Mouse (Mus musculus): ENCODE data around the gene Lrrn2. TPM values are rescaled to one million over a fixed set of nuclear protein-coding genes. Genes with fewer than 3 reads are reported as not detected.

The Lrrn2 gene
- polyA plus RNA-seq, 1 experiment from 2014 or later = 6.9 TPM

GRCm38 (mm10) chr1:132918117-132918680, 38.1 kb downstream of the Lrrn2 start:
- Histone ChIP-seq H3K9ac (no peak overlapping the region), H3K27me3 (peaks cover 22% of the 10 kb centered on the region), H3K4me1 (peaks cover 16% of the 10 kb centered on the region), H3K36me3 (no peaks in the 10 kb centered on the region), H3K9me3 (replicated peaks) (no peaks in the 10 kb centered on the region), H3K4me3 (replicated peaks) (no peak overlapping the region), H3K4me2 (no peak overlapping the region), H3K27ac (no peak overlapping the region)
- 0 out of 2 replicates have a peak, but pooled peaks have one; percentile 22 for ATAC-seq (replicated peaks; ENCODE audit: low FRiP score)
- 18% methylated on average over 10 of the region's 10 CpGs for WGBS

DNA sequence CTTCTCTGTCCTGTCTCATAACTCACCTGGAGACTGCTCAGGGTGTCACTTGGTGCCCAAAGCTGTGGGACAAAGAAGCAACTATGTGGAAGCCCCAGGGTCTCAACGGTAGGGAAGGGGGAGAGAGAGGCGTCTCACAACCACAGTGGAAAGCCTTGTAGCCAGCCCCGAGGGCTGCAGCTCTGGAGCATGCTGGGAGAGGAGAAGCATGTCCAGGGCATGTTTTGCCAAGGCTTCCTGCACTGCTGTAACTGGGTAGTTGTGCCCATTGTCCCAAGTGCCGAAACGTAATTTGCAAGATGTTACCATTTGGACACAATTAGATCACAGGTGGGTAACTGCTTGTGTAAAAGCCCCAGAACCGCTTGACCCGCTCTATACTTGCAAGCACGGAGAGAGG, 39.2 kb downstream of the Lrrn2 start:
- Histone ChIP-seq H3K4me1 (peaks cover 16% of the 10 kb centered on the region), H3K27me3 (peaks cover 22% of the 10 kb centered on the region), H3K9me3 (replicated peaks) (no peaks in the 10 kb centered on the region), H3K4me2 (no peak overlapping the region), H3K27ac (no peak overlapping the region), H3K4me3 (replicated peaks) (no peak overlapping the region), H3K9ac (no peak overlapping the region), H3K36me3 (no peaks in the 10 kb centered on the region)
- WGBS = 81% methylated on average over 8 of the region's 8 CpGs
- no peak for ATAC-seq (replicated peaks; ENCODE audit: low FRiP score)

DNA sequence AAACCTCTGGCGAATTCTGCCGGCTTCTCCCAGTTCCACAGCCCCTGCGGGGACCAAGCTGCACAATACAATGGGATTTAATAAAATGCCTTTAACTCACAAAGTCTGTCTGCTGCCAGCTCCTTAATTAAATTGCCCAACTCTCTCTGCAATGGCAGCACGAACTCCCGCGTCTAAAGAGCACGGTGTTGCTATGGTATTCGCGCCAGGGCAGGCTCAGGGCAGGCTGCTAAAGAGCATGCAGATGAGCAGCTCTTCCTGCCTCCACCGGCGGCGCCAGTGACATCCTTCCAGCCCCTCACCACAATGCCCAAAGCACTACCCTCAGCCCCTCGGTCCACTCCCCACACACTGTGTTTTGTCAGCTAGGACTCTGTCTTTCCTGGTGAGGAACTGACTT, 41.0 kb downstream of the Lrrn2 start:
- peak overlapping the region; percentile 40 for H3K4me2 ChIP-seq
- no peak overlapping the region for H3K27ac ChIP-seq
- H3K4me3 ChIP-seq (replicated peaks) = no peak overlapping the region
- H3K9me3 ChIP-seq (replicated peaks) = no peaks in the 10 kb centered on the region
- H3K27me3 ChIP-seq = peaks cover 22% of the 10 kb centered on the region
- WGBS = 13% methylated on average over 13 of the region's 13 CpGs
- H3K9ac ChIP-seq = no peak overlapping the region
- ATAC-seq (replicated peaks; ENCODE audit: low FRiP score) = no peak
- no peaks in the 10 kb centered on the region for H3K36me3 ChIP-seq
- peaks cover 16% of the 10 kb centered on the region for H3K4me1 ChIP-seq

GRCm38 (mm10) chr1:132922257-132922656, 42.2 kb downstream of the Lrrn2 start:
- H3K27me3 ChIP-seq = peaks cover 22% of the 10 kb centered on the region
- H3K4me1 ChIP-seq = peaks cover 16% of the 10 kb centered on the region
- H3K9ac ChIP-seq = no peak overlapping the region
- H3K4me2 ChIP-seq = no peak overlapping the region
- no peak for ATAC-seq (replicated peaks; ENCODE audit: low FRiP score)
- WGBS = 91% methylated on average over 9 of the region's 9 CpGs
- H3K4me3 ChIP-seq (replicated peaks) = no peak overlapping the region
- H3K9me3 ChIP-seq (replicated peaks) = no peaks in the 10 kb centered on the region
- no peaks in the 10 kb centered on the region for H3K36me3 ChIP-seq
- no peak overlapping the region for H3K27ac ChIP-seq

- Histone ChIP-seq H3K4me1 (peaks cover 15% of the 10 kb centered on the region), H3K9me3 (replicated peaks) (no peaks in the 10 kb centered on the region), H3K36me3 (no peaks in the 10 kb centered on the region), H3K4me2 (no peak overlapping the region), H3K9ac (no peak overlapping the region), H3K4me3 (replicated peaks) (no peak overlapping the region), H3K27ac (no peak overlapping the region), H3K27me3 (peaks cover 5% of the 10 kb centered on the region; the same call in 1 of the 2 replicates)
- no peak for ATAC-seq (replicated peaks; ENCODE audit: low FRiP score)
- WGBS = 82% methylated on average over 7 of the region's 7 CpGs
Observed at GRCm38 (mm10) chr1:132925270-132925669, 45.2 kb downstream of the Lrrn2 start.

DNA sequence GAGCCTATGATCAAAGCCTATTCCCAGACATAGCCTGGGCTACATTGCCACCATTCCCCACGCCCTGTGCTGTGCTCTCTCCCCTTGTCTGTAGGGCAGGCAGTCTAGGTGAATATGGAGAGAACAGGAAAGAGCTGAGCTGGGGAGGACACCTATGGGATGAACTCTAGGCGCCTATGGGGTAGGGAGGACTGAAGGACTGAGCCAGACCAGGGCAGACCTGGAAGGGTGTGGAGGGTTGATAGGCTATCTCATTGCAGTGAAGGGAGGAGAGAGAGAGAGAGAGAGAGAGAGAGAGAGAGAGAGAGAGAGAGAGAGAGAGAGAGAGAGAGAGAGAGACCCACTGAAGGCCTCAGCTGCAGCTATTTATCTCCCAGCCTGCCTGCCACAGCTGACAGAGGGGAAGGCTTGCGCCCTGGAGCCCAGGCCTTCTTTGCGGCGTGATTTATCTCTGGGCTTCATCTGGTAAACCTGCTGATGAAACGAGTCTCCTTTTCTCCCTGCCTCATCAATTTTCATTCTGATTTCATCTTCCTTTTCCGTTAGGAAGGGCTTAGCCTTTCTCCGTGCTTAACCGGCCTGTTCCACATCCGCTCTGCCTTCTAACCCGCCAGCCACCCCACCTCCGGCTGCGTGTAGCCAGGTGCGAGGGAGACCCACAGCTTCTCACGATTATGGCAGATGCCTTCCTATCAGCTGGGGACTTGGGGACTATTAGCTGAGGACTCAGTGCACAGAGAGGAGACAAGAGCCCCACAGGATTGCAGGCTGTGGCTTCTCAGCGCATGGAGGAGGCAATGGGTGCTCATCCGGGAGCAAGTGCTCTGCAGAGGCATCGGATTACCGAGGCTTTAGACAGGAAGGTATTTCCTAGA, 48.2 kb downstream of the Lrrn2 start:
- Histone ChIP-seq H3K9me3 (replicated peaks) (no peaks in the 10 kb centered on the region), H3K4me3 (replicated peaks) (no peak overlapping the region), H3K9ac (no peak overlapping the region), H3K27me3 (no peaks in the 10 kb centered on the region), H3K4me2 (0 out of 2 replicates have a peak overlapping the region, but pooled peaks have one; percentile 12), H3K36me3 (no peaks in the 10 kb centered on the region), H3K4me1 (peaks cover 8% of the 10 kb centered on the region; the same call in 1 of the 2 replicates), H3K27ac (no peak overlapping the region)
- WGBS = 28% methylated on average over 19 of the region's 19 CpGs
- ATAC-seq (replicated peaks; ENCODE audit: low FRiP score) = no peak; the same call in 1 of the 2 replicates

DNA sequence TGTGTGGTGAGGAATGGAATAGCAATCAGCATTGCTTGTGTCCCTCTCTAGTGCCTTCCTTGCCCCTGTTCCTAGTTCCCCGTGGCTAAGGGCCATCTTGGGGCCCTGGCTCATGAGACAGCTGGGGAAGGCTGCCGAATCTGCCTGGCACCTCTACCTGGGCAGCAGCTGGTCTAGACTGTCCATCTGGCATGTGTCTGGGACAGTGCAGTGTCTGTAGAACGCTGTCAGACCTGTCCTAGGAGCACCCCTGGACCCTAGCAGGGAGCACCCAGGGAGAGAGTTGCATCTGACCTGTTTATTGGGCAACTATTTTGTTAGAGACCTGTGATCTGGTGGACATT, 48.8 kb downstream of the Lrrn2 start:
- Histone ChIP-seq H3K9me3 (replicated peaks) (no peaks in the 10 kb centered on the region), H3K27me3 (no peaks in the 10 kb centered on the region), H3K4me3 (replicated peaks) (no peak overlapping the region), H3K9ac (no peak overlapping the region), H3K36me3 (no peaks in the 10 kb centered on the region), H3K27ac (no peak overlapping the region), H3K4me1 (peaks cover 8% of the 10 kb centered on the region; the same call in 1 of the 2 replicates), H3K4me2 (no peak overlapping the region)
- ATAC-seq (replicated peaks; ENCODE audit: low FRiP score) = no peak
- 43% methylated on average over 3 of the region's 3 CpGs for WGBS

DNA sequence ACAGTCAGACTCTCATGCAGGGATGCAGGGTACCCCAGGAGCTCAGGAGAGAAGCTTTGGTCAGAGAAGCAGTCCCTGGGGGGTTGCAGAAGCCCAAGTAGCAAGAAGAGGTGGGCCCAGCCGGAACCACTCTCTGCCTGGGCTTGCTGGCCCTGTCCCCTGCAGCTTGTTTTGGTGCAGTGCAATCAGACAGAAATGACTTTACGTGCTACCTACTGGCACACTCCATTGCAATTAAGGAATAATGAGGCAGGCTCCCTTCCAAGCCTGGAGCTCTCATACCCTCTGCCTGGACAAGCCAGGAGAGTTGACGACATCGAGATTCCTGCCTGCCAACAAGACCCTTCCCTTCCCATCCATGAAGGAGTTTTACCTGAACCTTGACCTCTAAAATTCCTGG, 50.2 kb downstream of the Lrrn2 start:
- no peaks in the 10 kb centered on the region for H3K9me3 ChIP-seq (replicated peaks)
- H3K9ac ChIP-seq = no peak overlapping the region
- no peak overlapping the region for H3K27ac ChIP-seq
- no peak overlapping the region for H3K4me3 ChIP-seq (replicated peaks)
- no peak for ATAC-seq (replicated peaks; ENCODE audit: low FRiP score)
- no peaks in the 10 kb centered on the region for H3K36me3 ChIP-seq
- no peaks in the 10 kb centered on the region for H3K27me3 ChIP-seq
- H3K4me2 ChIP-seq = no peak overlapping the region
- 63% methylated on average over 4 of the region's 4 CpGs for WGBS
- peaks cover 8% of the 10 kb centered on the region; the same call in 1 of the 2 replicates for H3K4me1 ChIP-seq

DNA sequence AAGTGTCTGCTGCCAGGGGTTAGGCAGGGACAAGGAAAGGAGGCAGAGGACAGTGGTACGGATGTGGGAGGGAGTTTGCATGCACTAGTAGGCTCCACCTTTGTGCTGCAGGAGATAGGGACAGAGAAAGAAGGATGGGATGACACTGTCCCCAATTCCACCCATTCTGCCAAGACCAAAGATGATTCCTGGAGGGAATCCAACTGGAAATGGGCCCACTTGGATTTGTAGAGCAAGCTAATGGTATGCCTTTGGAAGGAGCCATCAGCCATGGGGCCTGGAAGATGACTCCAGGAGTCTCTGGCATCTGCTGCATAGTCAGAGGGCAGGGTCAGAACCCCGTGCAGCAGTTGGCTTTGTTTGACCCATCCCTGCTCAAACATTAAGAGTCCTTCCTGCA, 52.3 kb downstream of the Lrrn2 start:
- H3K9ac ChIP-seq = no peak overlapping the region
- no peaks in the 10 kb centered on the region for H3K9me3 ChIP-seq (replicated peaks)
- ATAC-seq (replicated peaks; ENCODE audit: low FRiP score) = no peak
- no peak overlapping the region for H3K27ac ChIP-seq
- no peaks in the 10 kb centered on the region for H3K36me3 ChIP-seq
- no peak overlapping the region for H3K4me3 ChIP-seq (replicated peaks)
- H3K4me2 ChIP-seq = no peak overlapping the region
- no peaks in the 10 kb centered on the region for H3K27me3 ChIP-seq
- WGBS = 76% methylated on average over 2 of the region's 2 CpGs
- peaks cover 8% of the 10 kb centered on the region; the same call in 1 of the 2 replicates for H3K4me1 ChIP-seq

DNA sequence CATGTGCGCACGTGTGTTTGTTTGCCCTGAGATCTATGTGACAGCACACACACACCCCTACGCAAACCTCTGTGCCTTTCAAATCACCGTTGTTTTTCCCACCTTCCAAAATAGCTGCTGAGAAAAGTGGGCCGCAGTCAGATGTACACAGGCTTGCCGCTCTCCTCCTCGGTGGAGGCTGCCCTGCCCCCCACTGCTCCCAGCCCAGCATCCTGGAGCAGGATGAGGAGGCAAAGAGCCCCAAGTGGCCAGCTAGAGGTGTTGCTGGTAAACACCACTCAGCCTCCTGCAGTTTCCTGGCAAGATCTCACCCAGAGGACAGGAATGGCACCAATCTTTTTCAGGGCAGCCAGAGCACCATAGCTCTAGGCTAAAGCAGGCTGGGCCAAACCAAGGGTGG, 54.8 kb downstream of the Lrrn2 start:
- H3K27ac ChIP-seq = no peak overlapping the region
- H3K9ac ChIP-seq = no peak overlapping the region
- H3K36me3 ChIP-seq = no peaks in the 10 kb centered on the region
- H3K9me3 ChIP-seq (replicated peaks) = no peaks in the 10 kb centered on the region
- 13% methylated on average over 5 of the region's 7 CpGs for WGBS
- H3K4me1 ChIP-seq = no peaks in the 10 kb centered on the region
- no peak overlapping the region for H3K4me2 ChIP-seq
- H3K27me3 ChIP-seq = no peaks in the 10 kb centered on the region
- H3K4me3 ChIP-seq (replicated peaks) = no peak overlapping the region
- ATAC-seq (replicated peaks; ENCODE audit: low FRiP score) = peak; percentile 63; the same call in 1 of the 2 replicates

DNA sequence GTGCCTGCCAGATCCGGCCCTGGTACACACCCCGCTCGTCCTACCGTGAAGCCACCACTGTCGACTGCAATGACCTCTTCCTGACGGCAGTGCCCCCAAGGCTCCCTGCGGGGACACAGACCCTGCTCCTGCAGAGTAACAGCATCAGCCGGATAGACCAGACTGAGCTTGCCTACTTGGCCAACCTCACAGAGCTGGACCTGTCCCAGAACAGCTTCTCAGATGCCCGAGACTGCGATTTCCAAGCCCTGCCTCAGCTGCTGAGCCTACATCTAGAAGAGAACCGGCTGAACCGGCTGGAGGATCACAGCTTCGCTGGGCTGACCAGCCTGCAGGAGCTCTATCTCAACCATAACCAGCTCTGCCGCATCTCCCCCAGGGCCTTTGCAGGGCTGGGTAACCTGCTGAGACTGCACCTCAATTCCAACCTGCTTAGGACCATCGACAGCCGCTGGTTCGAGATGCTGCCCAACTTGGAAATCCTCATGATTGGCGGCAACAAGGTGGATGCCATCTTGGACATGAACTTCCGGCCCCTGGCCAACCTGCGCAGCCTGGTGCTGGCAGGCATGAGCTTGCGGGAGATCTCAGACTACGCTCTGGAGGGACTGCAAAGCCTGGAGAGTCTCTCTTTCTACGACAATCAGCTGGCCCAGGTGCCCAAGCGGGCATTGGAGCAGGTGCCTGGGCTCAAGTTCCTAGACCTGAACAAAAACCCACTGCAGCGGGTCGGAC, 57.4 kb downstream of the Lrrn2 start:
- no peak overlapping the region for H3K9ac ChIP-seq
- peak; percentile 35; the same call in 1 of the 2 replicates for ATAC-seq (replicated peaks; ENCODE audit: low FRiP score)
- no peaks in the 10 kb centered on the region for H3K36me3 ChIP-seq
- no peak overlapping the region for H3K27ac ChIP-seq
- 79% methylated on average over 26 of the region's 26 CpGs for WGBS
- H3K4me1 ChIP-seq = no peaks in the 10 kb centered on the region
- no peak overlapping the region for H3K4me3 ChIP-seq (replicated peaks)
- no peaks in the 10 kb centered on the region for H3K27me3 ChIP-seq
- no peaks in the 10 kb centered on the region for H3K9me3 ChIP-seq (replicated peaks)
- no peak overlapping the region for H3K4me2 ChIP-seq

GRCm38 (mm10) chr1:132938975-132939374, 58.9 kb downstream of the Lrrn2 start:
- no peak for ATAC-seq (replicated peaks; ENCODE audit: low FRiP score)
- Histone ChIP-seq H3K4me2 (no peak overlapping the region), H3K27ac (no peak overlapping the region), H3K9me3 (replicated peaks) (no peaks in the 10 kb centered on the region), H3K4me3 (replicated peaks) (no peak overlapping the region), H3K9ac (no peak overlapping the region), H3K4me1 (no peaks in the 10 kb centered on the region), H3K36me3 (no peaks in the 10 kb centered on the region), H3K27me3 (no peaks in the 10 kb centered on the region)
- 88% methylated on average over 8 of the region's 8 CpGs for WGBS

All from kidney, embryonic 15.5 days (tissue).